ENCODE assay signal across 18 mouse cellular contexts in the genomic region with DNA sequence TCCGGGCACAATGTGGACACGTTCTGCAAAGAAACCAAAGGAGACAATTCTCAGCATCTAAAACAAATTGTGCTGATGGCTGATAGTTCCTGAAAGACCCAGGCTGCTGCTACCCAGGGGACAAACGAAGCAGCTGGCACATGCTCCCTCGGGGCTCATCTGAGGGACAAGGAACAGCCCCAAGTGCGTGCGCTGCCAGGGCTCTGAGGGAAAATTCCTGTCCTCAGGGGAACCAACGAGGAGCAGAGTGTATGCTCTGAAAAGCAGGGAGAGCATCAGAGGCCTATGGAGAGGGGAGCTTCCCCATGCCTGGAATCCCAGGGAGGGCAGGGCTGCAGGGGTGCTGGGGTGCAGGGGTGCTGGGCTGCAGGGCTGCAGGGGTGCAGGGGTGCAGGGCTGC. TPM values are rescaled to one million over a fixed set of nuclear protein-coding genes. Genes with fewer than 3 reads are reported as not detected.
DNase-seq lines count a peak whose midpoint lies in the region; ATAC-seq lines count a peak whose summit lies in the region.
"Had no signal": no experiment of that assay in that cellular context is flagged by ENCODE, and none has a peak within 500 bp of the region (broad histone marks: within the 10 kb centered on the region; RNA-seq: fewer than 3 reads in every experiment).

No protein-coding gene starts in this region.

- H3K27me3 ChIP-seq in midbrain, embryonic 10.5 days (ENCODE audit: low read depth, poor library complexity, severe bottlenecking) = no peaks in the 10 kb centered on the region
- no peaks in the 10 kb centered on the region for H3K27me3 ChIP-seq in midbrain, embryonic 15.5 days (replicated peaks)
- H3K27me3 ChIP-seq in embryonic facial prominence, embryonic 13.5 days = no peaks in the 10 kb centered on the region
- H3K27me3 ChIP-seq: forebrain, embryonic 15.5 days had no signal

- H3K4me1 ChIP-seq in midbrain, embryonic 10.5 days = no peaks in the 10 kb centered on the region
- H3K4me1 ChIP-seq in midbrain, embryonic 15.5 days = no peaks in the 10 kb centered on the region
- no peaks in the 10 kb centered on the region for H3K4me1 ChIP-seq in embryonic facial prominence, embryonic 13.5 days
- H3K4me1 ChIP-seq: forebrain, embryonic 15.5 days; heart, embryonic 10.5 days had no signal

- peak overlapping the region; percentile 5; the same call in 1 of the 2 replicates for H3K27ac ChIP-seq in midbrain, embryonic 10.5 days (replicated peaks)
- no peak overlapping the region for H3K27ac ChIP-seq in midbrain, embryonic 15.5 days
- no peak overlapping the region for H3K27ac ChIP-seq in embryonic facial prominence, embryonic 13.5 days
- H3K27ac ChIP-seq: forebrain, embryonic 15.5 days; heart, embryonic 10.5 days had no signal

- no peak overlapping the region for H3K4me2 ChIP-seq in midbrain, embryonic 15.5 days
- no peak overlapping the region for H3K4me2 ChIP-seq in embryonic facial prominence, embryonic 13.5 days
- H3K4me2 ChIP-seq: forebrain, embryonic 15.5 days had no signal

- WGBS in midbrain, embryonic 10.5 days = 75% methylated on average over 7 of the region's 7 CpGs
- WGBS in midbrain, embryonic 15.5 days = 60% methylated on average over 7 of the region's 7 CpGs
- WGBS in embryonic facial prominence, embryonic 13.5 days = 52% methylated on average over 7 of the region's 7 CpGs

- no peak overlapping the region for H3K9ac ChIP-seq in midbrain, embryonic 15.5 days
- 0 out of 2 replicates have a peak overlapping the region, but pooled peaks have one; percentile 40 for H3K9ac ChIP-seq in embryonic facial prominence, embryonic 13.5 days
- H3K9ac ChIP-seq: forebrain, embryonic 15.5 days had no signal

- no peak overlapping the region for H3K4me3 ChIP-seq in midbrain, embryonic 10.5 days
- no peak overlapping the region for H3K4me3 ChIP-seq in midbrain, embryonic 15.5 days
- H3K4me3 ChIP-seq in embryonic facial prominence, embryonic 13.5 days = no peak overlapping the region
- H3K4me3 ChIP-seq: forebrain, embryonic 15.5 days; heart, embryonic 10.5 days had no signal

- H3K9me3 ChIP-seq in midbrain, embryonic 10.5 days (replicated peaks) = no peaks in the 10 kb centered on the region
- H3K9me3 ChIP-seq in midbrain, embryonic 15.5 days = no peaks in the 10 kb centered on the region
- no peaks in the 10 kb centered on the region for H3K9me3 ChIP-seq in embryonic facial prominence, embryonic 13.5 days
- H3K9me3 ChIP-seq: forebrain, embryonic 15.5 days; heart, embryonic 10.5 days had no signal

- DNase-seq in frontal cortex, postnatal 36 days (ENCODE audit: low spot score in 2 of 2) = no peak
- no peak for DNase-seq in midbrain, embryonic 10.5 days (ENCODE audit: low spot score)
- peak; percentile 53 for DNase-seq in brain, adult 2 months (ENCODE audit: low read depth, low spot score)
- DNase-seq in spleen, postnatal 14 days (ENCODE audit: low spot score in 2 of 2) = no peak
- DNase-seq in heart, adult 18-20 months = no peak
- DNase-seq: adrenal gland, postnatal 25 days; cerebellum, adult 11 months; cerebellum, adult 8-10 months; cerebellum, postnatal 14 days; gastrocnemius, postnatal 25 days; heart, postnatal 10 days; kidney, adult 11 months had no signal

- no peaks in the 10 kb centered on the region for H3K36me3 ChIP-seq in midbrain, embryonic 10.5 days
- H3K36me3 ChIP-seq in midbrain, embryonic 15.5 days (replicated peaks) = no peaks in the 10 kb centered on the region
- H3K36me3 ChIP-seq in embryonic facial prominence, embryonic 13.5 days = no peaks in the 10 kb centered on the region
- H3K36me3 ChIP-seq: forebrain, embryonic 15.5 days; heart, embryonic 10.5 days had no signal

- peak; percentile 62; the same call in 1 of the 2 replicates for ATAC-seq in frontal cortex, adult (ENCODE audit: low TSS enrichment)
- ATAC-seq in midbrain, embryonic 15.5 days (replicated peaks) = no peak
- ATAC-seq in embryonic facial prominence, embryonic 13.5 days (ENCODE audit: insufficient number of reproducible peaks, insufficient read depth, low FRiP score, low TSS enrichment, low read depth) = no peak
- ATAC-seq: forebrain, embryonic 15.5 days; hindbrain, embryonic 16.5 days had no signal

RNA-seq across cellular contexts. Expression of gene Ndufa10, which starts 48.9 kb away (rescaled TPM):
- polyA plus RNA-seq in midbrain, embryonic 10.5 days (2016; fragmentation: Nextera tagmentation; extraction: Ambion mirVana) = 298 and 309 TPM in 2 replicates
- 303 and 308 TPM in 2 replicates for polyA plus RNA-seq in midbrain, embryonic 15.5 days (2015; fragmentation: Nextera tagmentation; extraction: Ambion mirVana)
- 273 and 275 TPM in 2 replicates for polyA plus RNA-seq in embryonic facial prominence, embryonic 13.5 days (2015; fragmentation: Nextera tagmentation; extraction: Ambion mirVana)
- 1,000 to 10,000 TPM in 1 of 2 experiments, 100 to 1,000 TPM in 1; 883 to 1,003 TPM for total RNA-seq in heart, adult 18-20 months (2021)
